Mouse (Mus musculus) ES-Bruce4 (cell line): ENCODE results near the gene Vmn1r198. TPM values are rescaled to one million over a fixed set of nuclear protein-coding genes. Genes with fewer than 3 reads are reported as not detected.
"Not testable (repeated sequence)": the region's sequence is repeated elsewhere in the genome, so short reads cannot be mapped to it uniquely, and the experiment has no call there.

Experiments
- H3K27ac ChIP-seq: 2 replicates; pipeline ENCODE4 v1.5.1; 2012; ENCODE audit warnings: low read length, inconsistent platforms; ENCODE audit not compliant: insufficient read depth
- H3K27me3 ChIP-seq: 2 replicates; pipeline ENCODE4 v1.6.1; 2012; ENCODE audit warnings: mild to moderate bottlenecking, low read length, inconsistent platforms; ENCODE audit not compliant: control insufficient read depth, poor library complexity, insufficient read depth, severe bottlenecking
- H3K36me3 ChIP-seq: 2 replicates; pipeline ENCODE4 v1.6.1; 2012; ENCODE audit warnings: inconsistent platforms, mild to moderate bottlenecking, low read length, moderate library complexity; ENCODE audit not compliant: control insufficient read depth, poor library complexity, insufficient read depth, severe bottlenecking
- H3K4me1 ChIP-seq: one replicate; pipeline ENCODE4 v1.8.1; 2011; ENCODE audit warnings: low read length; ENCODE audit not compliant: control insufficient read depth, insufficient read depth
- H3K4me3 ChIP-seq: 2 replicates; pipeline ENCODE4 v1.5.1; 2011; ENCODE audit warnings: low read depth, mild to moderate bottlenecking, low read length
- H3K9ac ChIP-seq: 2 replicates; pipeline ENCODE4 v1.6.1; 2012; ENCODE audit warnings: low read depth, mild to moderate bottlenecking, inconsistent platforms; ENCODE audit not compliant: poor library complexity, severe bottlenecking
- H3K9me3 ChIP-seq: replicated peaks from 2 replicates; pipeline ENCODE4 v1.6.1; 2012; ENCODE audit warnings: mild to moderate bottlenecking, low read length, inconsistent platforms; ENCODE audit not compliant: control insufficient read depth, poor library complexity, insufficient read depth, severe bottlenecking
- CTCF ChIP-seq: IDR thresholded peaks from one replicate; pipeline ENCODE4 v1.8.1; 2011; ENCODE audit warnings: low read depth, low read length
- EP300 ChIP-seq: IDR thresholded peaks from 2 replicates; pipeline ENCODE4 v1.6.1; 2011; ENCODE audit warnings: low read depth, low read length; ENCODE audit not compliant: insufficient read depth
- POLR2A ChIP-seq: IDR thresholded peaks from one replicate; pipeline ENCODE4 v1.8.1; 2011; ENCODE audit warnings: low read length; ENCODE audit not compliant: insufficient read depth
- polyA plus RNA-seq: library from polyadenylated mRNA; stranded (reverse); fragments of >200 nt; gene quantifications from 2 replicates; pipeline ENCODE4 v1.2.4, GENCODE M21; 2011; ENCODE audit warnings: low read depth; ENCODE audit not compliant: missing spikeins, insufficient read depth, insufficient read length

Vmn1r198 gene
- polyA plus RNA-seq, 1 experiment, result not detected

DNA sequence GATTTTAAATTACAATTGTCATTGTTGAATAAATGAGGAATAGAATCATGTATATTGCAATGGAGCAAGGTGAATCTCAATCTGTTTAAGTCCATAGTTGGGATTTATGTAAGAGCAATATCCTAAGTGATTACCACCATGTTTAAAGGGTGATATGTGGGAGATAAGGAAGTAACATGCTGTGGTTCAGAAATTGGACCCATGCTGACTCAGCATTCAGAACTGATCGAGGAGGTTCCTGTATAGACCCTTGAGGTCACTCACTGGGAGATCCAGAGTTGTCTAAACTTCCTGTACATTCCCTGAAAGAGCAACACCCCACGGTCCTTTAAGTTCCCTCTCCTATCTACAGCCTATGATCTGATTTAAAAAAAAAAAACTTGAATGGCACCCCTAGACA, 16.9 kb upstream of the Vmn1r198 start:
- Histone ChIP-seq H3K36me3 (no peaks in the 10 kb centered on the region), H3K4me1 (no peaks in the 10 kb centered on the region), H3K27me3 (no peaks in the 10 kb centered on the region), H3K9me3 (no peaks in the 10 kb centered on the region), H3K4me3 (no peak overlapping the region), H3K9ac (no peak overlapping the region), H3K27ac (no peak overlapping the region)
- TF ChIP-seq POLR2A (no peak), CTCF (no peak), EP300 (no peak)

DNA sequence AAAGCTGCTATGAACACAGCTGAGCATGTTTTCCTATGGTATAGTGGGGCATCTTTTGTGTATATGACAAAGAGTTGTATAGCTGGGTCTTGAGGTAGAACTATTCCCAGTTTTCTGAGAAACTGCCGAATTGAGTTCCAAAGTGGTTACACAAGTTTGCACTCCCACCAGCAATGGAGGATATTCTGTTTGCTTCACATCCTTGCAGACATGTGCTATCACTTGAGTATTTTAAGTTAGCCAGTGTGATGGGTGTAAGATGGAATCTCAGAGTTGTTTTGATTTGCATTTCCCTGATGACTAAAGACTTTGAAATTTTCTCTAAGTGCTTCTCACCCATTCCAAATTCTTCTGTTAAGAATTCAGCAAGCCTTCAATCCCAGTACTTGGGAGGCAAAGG, 14.6 kb upstream of the Vmn1r198 start:
- H3K9me3 ChIP-seq, result no peaks in the 10 kb centered on the region
- H3K27me3 ChIP-seq, result no peaks in the 10 kb centered on the region
- H3K4me1 ChIP-seq, result no peaks in the 10 kb centered on the region
- H3K9ac ChIP-seq, result no peak overlapping the region
- H3K4me3 ChIP-seq, result no peak overlapping the region
- no peak overlapping the region for H3K27ac ChIP-seq
- TF ChIP-seq POLR2A (no peak), EP300 (no peak), CTCF (no peak)
- no peaks in the 10 kb centered on the region for H3K36me3 ChIP-seq

DNA sequence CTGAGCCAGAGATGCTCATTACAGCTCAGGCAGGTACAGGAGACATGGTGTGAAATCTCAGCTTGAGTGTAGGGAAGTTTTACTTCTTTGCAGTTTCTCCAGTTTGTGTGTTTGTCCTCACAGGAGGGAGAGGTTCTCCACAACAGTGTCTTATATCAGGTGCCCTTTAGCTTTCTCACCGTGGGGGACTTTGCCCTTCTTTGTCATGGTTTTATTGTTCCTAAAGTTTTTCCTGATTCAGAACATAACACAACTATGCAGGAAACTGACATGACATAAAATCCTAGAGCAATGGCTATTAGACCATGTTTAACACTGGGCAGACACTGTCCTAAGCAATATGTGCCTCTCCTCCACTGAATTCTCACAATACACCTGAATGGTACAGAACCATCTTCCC, 649 bp downstream of the Vmn1r198 start:
- TF ChIP-seq CTCF, result no peak
- TF ChIP-seq EP300, result no peak
- TF ChIP-seq POLR2A, result no peak
- H3K4me1 ChIP-seq, result no peaks in the 10 kb centered on the region
- H3K27me3 ChIP-seq, result no peaks in the 10 kb centered on the region
- H3K36me3 ChIP-seq, result no peaks in the 10 kb centered on the region
- no peak overlapping the region for H3K9ac ChIP-seq
- no peak overlapping the region for H3K4me3 ChIP-seq
- H3K9me3 ChIP-seq, result no peaks in the 10 kb centered on the region
- no peak overlapping the region for H3K27ac ChIP-seq

DNA sequence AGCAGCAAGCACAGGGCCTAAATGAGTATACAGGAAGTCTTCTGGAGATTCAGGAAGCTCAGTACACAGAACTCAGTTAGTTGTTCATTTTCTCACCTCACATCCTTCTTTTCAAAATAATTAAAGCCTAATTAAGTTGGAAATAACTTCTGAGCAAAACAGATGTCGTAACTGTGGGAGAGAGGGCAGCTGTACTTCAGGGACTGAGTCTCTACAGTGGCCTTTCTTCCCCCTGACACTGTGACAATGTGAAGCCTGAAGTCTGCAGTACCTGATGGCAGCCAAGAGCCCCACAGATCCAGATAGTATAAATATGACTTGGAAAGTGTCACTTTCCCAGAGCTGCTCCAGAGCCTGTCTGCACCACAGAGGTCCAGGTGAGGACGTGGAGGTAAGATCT, 29.4 kb downstream of the Vmn1r198 start, which contains the start of gene Vmn1r199:
TSS of gene Vmn1r199 (plus strand) at position 301 of the 400 bp plus-strand sequence.
- Histone ChIP-seq H3K4me1 (no peaks in the 10 kb centered on the region), H3K4me3 (no peak within 1 kb of the TSS), H3K9ac (no peak within 1 kb of the TSS), H3K9me3 (no peaks in the 10 kb centered on the region), H3K36me3 (no peaks in the 10 kb centered on the region), H3K27me3 (no peaks in the 10 kb centered on the region), H3K27ac (no peak within 1 kb of the TSS)
- TF ChIP-seq CTCF, result no peak

DNA sequence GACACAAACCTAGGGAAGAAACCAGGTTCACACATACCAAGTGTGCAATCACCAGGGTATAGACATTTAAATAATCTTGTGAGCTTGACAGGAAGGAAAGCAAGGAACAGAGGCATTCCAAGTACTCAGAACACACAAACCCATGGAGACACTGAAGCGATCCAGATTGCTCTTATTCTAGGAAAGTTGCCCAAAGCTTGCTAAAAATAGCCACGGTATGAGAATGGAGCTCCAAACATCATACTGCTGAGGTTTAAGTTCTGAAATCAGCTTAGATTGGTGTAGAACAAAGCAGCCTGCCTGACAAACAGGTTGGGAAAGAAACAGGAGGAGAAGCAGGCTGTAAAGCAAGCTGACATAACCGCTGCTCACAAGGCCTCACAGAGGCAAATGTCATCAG, 31.0 kb downstream of the Vmn1r198 start:
- not testable (repeated sequence) for H3K27me3 ChIP-seq, H3K27ac ChIP-seq, H3K9ac ChIP-seq

DNA sequence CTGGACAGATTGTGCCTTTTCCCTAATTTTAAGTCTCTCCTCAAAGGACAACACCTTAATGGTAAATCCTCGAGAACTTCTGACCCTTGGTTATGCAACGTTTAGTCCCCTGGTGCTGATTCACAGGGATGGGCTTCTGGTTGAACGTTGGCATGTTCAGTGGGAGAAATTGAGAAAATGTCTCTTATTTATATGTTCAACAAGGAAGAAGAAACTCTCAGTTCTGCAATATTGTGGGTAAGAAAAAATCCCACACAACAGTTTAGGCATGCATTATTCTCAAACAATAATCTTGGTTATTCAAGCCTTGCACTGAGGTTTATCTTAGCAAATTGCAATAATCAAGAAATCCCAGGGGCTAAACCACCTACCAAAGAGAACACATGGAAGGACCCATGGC, 33.2 kb downstream of the Vmn1r198 start:
- H3K9ac ChIP-seq, result no peak overlapping the region
- H3K9me3 ChIP-seq, result no peaks in the 10 kb centered on the region
- no peaks in the 10 kb centered on the region for H3K4me1 ChIP-seq
- no peaks in the 10 kb centered on the region for H3K36me3 ChIP-seq
- no peak overlapping the region for H3K4me3 ChIP-seq
- H3K27me3 ChIP-seq, result no peaks in the 10 kb centered on the region; the same call in 1 of the 2 replicates
- H3K27ac ChIP-seq, result no peak overlapping the region
- TF ChIP-seq EP300 (no peak), POLR2A (no peak), CTCF (no peak)

More for the DNA sequence above, 31.0 kb downstream of the Vmn1r198 start:
- H3K9me3 ChIP-seq, H3K36me3 ChIP-seq, H3K4me3 ChIP-seq, H3K4me1 ChIP-seq: not testable (repeated sequence)
